Mouse (Mus musculus) cerebellum, adult 18-20 months (tissue): ENCODE data around the gene 5730409E04Rik.

Experiments
- DNase-seq, 2 experiments: peaks; one replicate each; pipeline ENCODE4 v3.0.0; 2021

The 5730409E04Rik gene

GRCm38 (mm10) chr4:126637446-126637845 is 27.8 kb downstream of the 5730409E04Rik start:
- DNase-seq: no peak

GRCm38 (mm10) chr4:126639339-126639738 is 29.7 kb downstream of the 5730409E04Rik start:
- no peak for DNase-seq

GRCm38 (mm10) chr4:126641901-126642300 is 32.3 kb downstream of the 5730409E04Rik start:
- DNase-seq: no peak

- DNase-seq: no peak
Observed at GRCm38 (mm10) chr4:126643815-126644214, 34.2 kb downstream of the 5730409E04Rik start.

- no peak for DNase-seq
Observed at GRCm38 (mm10) chr4:126644333-126644963, 34.8 kb downstream of the 5730409E04Rik start.

GRCm38 (mm10) chr4:126647996-126648910 is 38.6 kb downstream of the 5730409E04Rik start:
- peak; percentile 11 to 21 for DNase-seq

GRCm38 (mm10) chr4:126653148-126653547 is 43.5 kb downstream of the 5730409E04Rik start:
- DNase-seq: no peak

GRCm38 (mm10) chr4:126655356-126655755 is 45.7 kb downstream of the 5730409E04Rik start:
- DNase-seq: no peak

GRCm38 (mm10) chr4:126661249-126661648 is 51.6 kb downstream of the 5730409E04Rik start:
- peak; percentile 79 to 83 for DNase-seq
